Mouse (Mus musculus): ENCODE data around the gene Gm8281. TPM values are rescaled to one million over a fixed set of nuclear protein-coding genes. Genes with fewer than 3 reads are reported as not detected.
"Not testable (repeated sequence)": the region's sequence is repeated elsewhere in the genome, so short reads cannot be mapped to it uniquely, and the experiment has no call there.

Gm8281 gene
- total RNA-seq (2021) = 1 to 10 TPM; 2.2 to 2.3 TPM
- long read RNA-seq, experiment 1, partial matches to known transcripts = 0 of 3 reads
- long read RNA-seq, experiment 1, other reads (novel, unspliced or antisense) = 3 of 3 reads
- long read RNA-seq, experiment 2, partial matches to known transcripts = 0 of 7 reads
- long read RNA-seq, experiment 2, other reads (novel, unspliced or antisense) = 7 of 7 reads

- not testable (repeated sequence) for DNase-seq (ENCODE audit: low spot score in 2 of 2)
Observed at GRCm38 (mm10) chr14:5070611-5071490, at the start of gene Gm8281. TSS of gene Gm8281 (plus strand) at chr14:5071040.

DNA sequence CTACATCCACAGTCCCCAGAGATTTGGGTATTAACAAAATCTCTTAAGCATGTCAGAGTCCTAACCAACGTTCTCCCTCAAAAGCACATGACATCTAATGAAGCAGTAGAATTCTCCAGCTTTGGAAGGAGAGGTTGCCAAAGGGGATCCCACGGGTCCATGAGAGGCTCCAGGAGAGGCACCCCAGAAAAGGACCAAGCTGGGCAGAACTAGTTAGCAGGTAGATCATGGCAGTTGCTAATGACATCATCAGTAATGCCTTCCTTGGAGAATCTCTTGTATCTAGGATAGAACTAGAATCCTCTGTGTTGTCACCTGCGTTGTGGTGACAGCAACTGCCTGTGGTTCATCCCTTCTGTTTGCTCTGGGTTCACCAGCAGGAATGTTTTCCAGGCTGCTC is 20.5 kb upstream of the Gm8281 start, which contains the start of gene 4930555G01Rik:
Gene 4930555G01Rik (plus strand): TSS at position 301 of the 400 bp plus-strand sequence.
- not testable (repeated sequence) for DNase-seq (ENCODE audit: low spot score in 2 of 2)

DNA sequence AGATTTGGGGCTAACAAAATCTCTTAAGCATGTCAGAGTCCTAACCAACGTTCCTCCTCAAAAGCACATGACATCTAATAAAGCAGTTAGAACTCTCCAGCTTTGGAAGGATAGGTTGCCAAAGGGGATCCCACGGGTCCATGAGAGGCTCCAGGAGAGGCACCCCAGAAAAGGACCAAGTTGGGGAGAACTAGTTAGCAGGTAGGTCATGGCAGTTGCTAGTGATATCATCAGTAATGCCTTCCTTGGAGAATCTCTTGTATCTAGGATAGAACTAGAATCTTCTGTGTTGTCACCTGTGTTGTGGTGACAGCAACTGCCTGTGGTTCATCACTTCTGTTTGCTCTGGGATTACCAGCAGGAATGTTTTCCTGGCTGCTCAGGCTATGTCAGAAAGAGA is 60.4 kb downstream of the Gm8281 start, which contains the start of gene Gm8279:
Gene Gm8279 (plus strand): TSS at position 301 of the 400 bp plus-strand sequence.
- DNase-seq (ENCODE audit: low spot score in 2 of 2) = not testable (repeated sequence)

Other genes starting within 250 kb of the Gm8281 start
- under 1 TPM in 1 of 2 experiments, not detected in 1; 0.18 TPM for gene Gm3269, start 232.9 kb upstream of the Gm8281 start, total RNA-seq (2021)
- 10 to 100 TPM; 10.5 to 17.0 TPM for gene Gm3264, start 215.5 kb upstream of the Gm8281 start, total RNA-seq (2021)
- under 1 TPM in 1 of 2 experiments, not detected in 1; 0.29 TPM for gene Gm3278, start 178.6 kb upstream of the Gm8281 start, total RNA-seq (2021)
- not detected for gene Gm8297, start 87.1 kb upstream of the Gm8281 start, total RNA-seq (2021)
- not detected for gene Gm3298, start 55.1 kb upstream of the Gm8281 start, total RNA-seq (2021)
- not detected for gene 4930555G01Rik, start 20.4 kb upstream of the Gm8281 start, total RNA-seq (2021)
- gene Gm8279, start 60.5 kb downstream of the Gm8281 start, total RNA-seq (2021) = not detected
- gene Gm3317, start 93.5 kb downstream of the Gm8281 start, total RNA-seq (2021) = not detected
- gene Gm8271, start 114.8 kb downstream of the Gm8281 start, total RNA-seq (2021) = not detected
- not detected for gene Gm3526, start 189.5 kb downstream of the Gm8281 start, total RNA-seq (2021)